Mouse (Mus musculus) midbrain, embryonic 12.5 days (tissue): ENCODE data around the gene Hoxa6. TPM values are rescaled to one million over a fixed set of nuclear protein-coding genes. Genes with fewer than 3 reads are reported as not detected.

Experiments used
- ATAC-seq: fragments of 200-750 bp; cut with Nextera tagmentation; 2 replicates; pipeline ENCODE4 v1.8.0; 2017; ENCODE audit warnings: low read depth, moderate TSS enrichment, moderate library complexity; ENCODE audit not compliant: low FRiP score
- H3K27ac ChIP-seq: fragments of 300-500 bp; sonication (generic); replicated peaks from 2 replicates; pipeline ENCODE4 v1.5.1; 2016; ENCODE audit warnings: mild to moderate bottlenecking
- H3K27me3 ChIP-seq: fragments of 300-500 bp; sonication (generic); 2 replicates; pipeline ENCODE4 v1.6.1; 2016; ENCODE audit warnings: mild to moderate bottlenecking
- H3K36me3 ChIP-seq: fragments of 300-500 bp; sonication (generic); 2 replicates; pipeline ENCODE4 v1.6.1; 2016
- H3K4me1 ChIP-seq: fragments of 300-500 bp; sonication (generic); 2 replicates; pipeline ENCODE4 v1.6.1; 2016
- H3K4me2 ChIP-seq: fragments of 300-500 bp; sonication (generic); replicated peaks from 2 replicates; pipeline ENCODE4 v1.6.1; 2016; ENCODE audit warnings: mild to moderate bottlenecking, moderate library complexity
- H3K4me3 ChIP-seq: fragments of 300-500 bp; sonication (generic); 2 replicates; pipeline ENCODE4 v1.5.1; 2016; ENCODE audit warnings: mild to moderate bottlenecking
- H3K9ac ChIP-seq: fragments of 300-500 bp; sonication (generic); replicated peaks from 2 replicates; pipeline ENCODE4 v1.6.1; 2016; ENCODE audit warnings: mild to moderate bottlenecking, moderate library complexity
- H3K9me3 ChIP-seq: fragments of 300-500 bp; sonication (generic); 2 replicates; pipeline ENCODE4 v1.6.1; 2016; ENCODE audit warnings: mild to moderate bottlenecking
- WGBS: fragments of 180-500 bp; shearing (Covaris S2); methylation state at CpG from one replicate; pipeline ENCODE4 v1.1.7; 2016; 5-methylcytosine and 5-hydroxymethylcytosine counted together
- polyA plus RNA-seq: library from polyadenylated mRNA; unstranded; fragments of >200 nt; fragmentation: Nextera tagmentation; extraction: Ambion mirVana; gene quantifications from 2 replicates; pipeline ENCODE4 v1.2.1, GENCODE M21; 2016

Gene Hoxa6
- polyA plus RNA-seq, 1 experiment from 2014 or later = not detected

GRCm38 (mm10) chr6:52239625-52240388, 31.3 kb upstream of the Hoxa6 start:
- Histone ChIP-seq H3K4me1 (peaks cover 3% of the 10 kb centered on the region; the same call in 1 of the 2 replicates), H3K4me2 (peak overlapping the region; percentile 27), H3K27ac (no peak overlapping the region), H3K36me3 (no peaks in the 10 kb centered on the region), H3K27me3 (peaks cover 94% of the 10 kb centered on the region), H3K9me3 (no peaks in the 10 kb centered on the region), H3K9ac (no peak overlapping the region), H3K4me3 (0 out of 2 replicates have a peak overlapping the region, but pooled peaks have one; percentile 1)
- no peak for ATAC-seq
- WGBS = under 1% methylated on average over 30 of the region's 30 CpGs

GRCm38 (mm10) chr6:52238976-52239375, 30.5 kb upstream of the Hoxa6 start:
- Histone ChIP-seq H3K9me3 (no peaks in the 10 kb centered on the region), H3K27ac (no peak overlapping the region), H3K9ac (no peak overlapping the region), H3K4me1 (peaks cover 3% of the 10 kb centered on the region; the same call in 1 of the 2 replicates), H3K4me3 (no peak overlapping the region), H3K27me3 (peaks cover 94% of the 10 kb centered on the region), H3K4me2 (no peak overlapping the region), H3K36me3 (no peaks in the 10 kb centered on the region)
- ATAC-seq = no peak
- WGBS = 2% methylated on average over 7 of the region's 7 CpGs

GRCm38 (mm10) chr6:52238155-52238545, 29.6 kb upstream of the Hoxa6 start:
- WGBS = under 1% methylated on average over 7 of the region's 7 CpGs
- no peak overlapping the region for H3K4me3 ChIP-seq
- H3K9ac ChIP-seq = no peak overlapping the region

GRCm38 (mm10) chr6:52237346-52238154, 29.0 kb upstream of the Hoxa6 start:
- Histone ChIP-seq H3K4me3 (no peak overlapping the region), H3K4me1 (peaks cover 3% of the 10 kb centered on the region; the same call in 1 of the 2 replicates), H3K4me2 (no peak overlapping the region), H3K36me3 (no peaks in the 10 kb centered on the region), H3K27me3 (peaks cover 94% of the 10 kb centered on the region), H3K27ac (no peak overlapping the region), H3K9ac (no peak overlapping the region), H3K9me3 (no peaks in the 10 kb centered on the region)
- no peak for ATAC-seq
- WGBS = 10% methylated on average over 10 of the region's 10 CpGs

More at GRCm38 (mm10) chr6:52238155-52238545, 29.6 kb upstream of the Hoxa6 start:
- Histone ChIP-seq H3K4me1 (peaks cover 3% of the 10 kb centered on the region; the same call in 1 of the 2 replicates), H3K27me3 (peaks cover 94% of the 10 kb centered on the region), H3K4me2 (no peak overlapping the region), H3K9me3 (no peaks in the 10 kb centered on the region), H3K36me3 (no peaks in the 10 kb centered on the region), H3K27ac (no peak overlapping the region)
- no peak for ATAC-seq

GRCm38 (mm10) chr6:52236806-52237205, 28.3 kb upstream of the Hoxa6 start:
- no peak overlapping the region for H3K27ac ChIP-seq
- WGBS = 3% methylated on average over 3 of the region's 3 CpGs
- H3K36me3 ChIP-seq = no peaks in the 10 kb centered on the region
- ATAC-seq = no peak
- H3K4me1 ChIP-seq = peaks cover 3% of the 10 kb centered on the region; the same call in 1 of the 2 replicates
- no peak overlapping the region for H3K4me2 ChIP-seq
- H3K9me3 ChIP-seq = no peaks in the 10 kb centered on the region
- H3K9ac ChIP-seq = no peak overlapping the region
- peaks cover 94% of the 10 kb centered on the region for H3K27me3 ChIP-seq
- H3K4me3 ChIP-seq = no peak overlapping the region

- ATAC-seq = no peak
- H3K27ac ChIP-seq = no peak overlapping the region
- H3K27me3 ChIP-seq = peaks cover 89% of the 10 kb centered on the region
- H3K4me1 ChIP-seq = peaks cover 3% of the 10 kb centered on the region; the same call in 1 of the 2 replicates
- no peaks in the 10 kb centered on the region for H3K36me3 ChIP-seq
- H3K4me2 ChIP-seq = no peak overlapping the region
- H3K4me3 ChIP-seq = no peak overlapping the region
- H3K9me3 ChIP-seq = no peaks in the 10 kb centered on the region
- 20% methylated on average over 6 of the region's 6 CpGs for WGBS
- H3K9ac ChIP-seq = no peak overlapping the region
Observed at GRCm38 (mm10) chr6:52235866-52236265, 27.3 kb upstream of the Hoxa6 start.

GRCm38 (mm10) chr6:52235267-52235666, 26.7 kb upstream of the Hoxa6 start:
- Histone ChIP-seq H3K27me3 (peaks cover 89% of the 10 kb centered on the region), H3K4me3 (no peak overlapping the region), H3K4me1 (peaks cover 2% of the 10 kb centered on the region; the same call in 1 of the 2 replicates), H3K9me3 (no peaks in the 10 kb centered on the region), H3K27ac (no peak overlapping the region), H3K36me3 (no peaks in the 10 kb centered on the region), H3K9ac (no peak overlapping the region), H3K4me2 (no peak overlapping the region)
- 24% methylated on average over 9 of the region's 9 CpGs for WGBS
- no peak for ATAC-seq

- H3K4me3 ChIP-seq = no peak overlapping the region
- 2% methylated on average over 68 of the region's 68 CpGs for WGBS
- H3K27me3 ChIP-seq = peaks cover 89% of the 10 kb centered on the region
- no peak for ATAC-seq
- H3K4me2 ChIP-seq = no peak overlapping the region
- no peaks in the 10 kb centered on the region for H3K36me3 ChIP-seq
- no peak overlapping the region for H3K27ac ChIP-seq
- H3K9me3 ChIP-seq = no peaks in the 10 kb centered on the region
- no peak overlapping the region for H3K9ac ChIP-seq
- H3K4me1 ChIP-seq = no peaks in the 10 kb centered on the region
Observed at GRCm38 (mm10) chr6:52234428-52235140, 26.1 kb upstream of the Hoxa6 start.

- Histone ChIP-seq H3K9me3 (no peaks in the 10 kb centered on the region), H3K27ac (no peak overlapping the region), H3K36me3 (no peaks in the 10 kb centered on the region), H3K9ac (no peak overlapping the region), H3K27me3 (peaks cover 91% of the 10 kb centered on the region), H3K4me3 (no peak overlapping the region), H3K4me2 (no peak overlapping the region), H3K4me1 (no peaks in the 10 kb centered on the region)
- no peak for ATAC-seq
- 1% methylated on average over 70 of the region's 70 CpGs for WGBS
Observed at GRCm38 (mm10) chr6:52233546-52234427, 25.3 kb upstream of the Hoxa6 start.

- Histone ChIP-seq H3K4me3 (no peak overlapping the region), H3K9ac (no peak overlapping the region), H3K27ac (no peak overlapping the region), H3K27me3 (peaks cover 94% of the 10 kb centered on the region), H3K36me3 (no peaks in the 10 kb centered on the region), H3K4me1 (no peaks in the 10 kb centered on the region), H3K4me2 (no peak overlapping the region), H3K9me3 (no peaks in the 10 kb centered on the region)
- ATAC-seq = no peak
- 1% methylated on average over 23 of the region's 23 CpGs for WGBS
Observed at GRCm38 (mm10) chr6:52232984-52233545, 24.5 kb upstream of the Hoxa6 start.

GRCm38 (mm10) chr6:52232568-52232965, 24.0 kb upstream of the Hoxa6 start:
- Histone ChIP-seq H3K4me1 (no peaks in the 10 kb centered on the region), H3K36me3 (no peaks in the 10 kb centered on the region), H3K9ac (no peak overlapping the region), H3K27ac (no peak overlapping the region), H3K4me2 (no peak overlapping the region), H3K4me3 (no peak overlapping the region), H3K9me3 (no peaks in the 10 kb centered on the region), H3K27me3 (peaks cover 94% of the 10 kb centered on the region)
- under 1% methylated on average over 18 of the region's 18 CpGs for WGBS
- ATAC-seq = no peak
